32 mouse cellular contexts compared by ENCODE assay signal in genomic region chr1:57335200-57335599, GRCm38 (mm10).
"Had no signal": no experiment of that assay in that cellular context is flagged by ENCODE, and none has a peak within 500 bp of the region (broad histone marks: within the 10 kb centered on the region; RNA-seq: fewer than 3 reads in every experiment).

No protein-coding gene starts in this region.

- H3K27me3 ChIP-seq: liver, embryonic 12.5 days; liver, embryonic 13.5 days; liver, embryonic 15.5 days; lung, embryonic 15.5 days; megakaryocyte, embryonic 14.5 days; midbrain, embryonic 15.5 days; neural tube, embryonic 12.5 days had no signal

- H3K9ac ChIP-seq: limb, embryonic 12.5 days; limb, embryonic 13.5 days; limb, embryonic 15.5 days; liver, embryonic 12.5 days; liver, embryonic 13.5 days; liver, embryonic 14.5 days; liver, embryonic 15.5 days; liver, postnatal 0 days; lung, embryonic 14.5 days; lung, embryonic 15.5 days; midbrain, embryonic 12.5 days; midbrain, embryonic 13.5 days; midbrain, embryonic 15.5 days; neural tube, embryonic 12.5 days had no signal

- H3K4me1 ChIP-seq: limb, embryonic 10.5 days; limb, embryonic 12.5 days; limb, embryonic 15.5 days; liver, embryonic 12.5 days; liver, embryonic 13.5 days; liver, embryonic 15.5 days; midbrain, embryonic 12.5 days; midbrain, embryonic 13.5 days; neural tube, embryonic 12.5 days had no signal

- H3K36me3 ChIP-seq: limb, embryonic 10.5 days; limb, embryonic 12.5 days; limb, embryonic 13.5 days; limb, embryonic 15.5 days; liver, embryonic 12.5 days; liver, embryonic 13.5 days; liver, embryonic 15.5 days; lung, embryonic 15.5 days; midbrain, embryonic 10.5 days; midbrain, embryonic 12.5 days; midbrain, embryonic 13.5 days; midbrain, embryonic 15.5 days; neural tube, embryonic 12.5 days had no signal

- H3K9me3 ChIP-seq: limb, embryonic 10.5 days; limb, embryonic 12.5 days; limb, embryonic 13.5 days; limb, embryonic 15.5 days; liver, embryonic 12.5 days; liver, embryonic 13.5 days; liver, embryonic 15.5 days; lung, embryonic 15.5 days; midbrain, embryonic 10.5 days; midbrain, embryonic 12.5 days; midbrain, embryonic 13.5 days; midbrain, embryonic 15.5 days; neural tube, embryonic 12.5 days had no signal

- H3K27ac ChIP-seq: limb, embryonic 10.5 days; limb, embryonic 12.5 days; limb, embryonic 13.5 days; limb, embryonic 15.5 days; liver, embryonic 12.5 days; liver, embryonic 13.5 days; liver, embryonic 14.5 days; liver, embryonic 15.5 days; lung, embryonic 15.5 days; macrophage; midbrain, embryonic 10.5 days; midbrain, embryonic 12.5 days; midbrain, embryonic 13.5 days; midbrain, embryonic 15.5 days; neural tube, embryonic 12.5 days had no signal

- ATAC-seq: liver, embryonic 12.5 days; liver, postnatal 0 days; lung, postnatal 0 days; midbrain, embryonic 13.5 days; midbrain, embryonic 15.5 days; midbrain, embryonic 16.5 days had no signal

- H3K4me2 ChIP-seq: limb, embryonic 12.5 days; limb, embryonic 13.5 days; limb, embryonic 15.5 days; liver, embryonic 11.5 days; liver, embryonic 12.5 days; liver, embryonic 13.5 days; liver, embryonic 15.5 days; lung, embryonic 14.5 days; lung, embryonic 15.5 days; midbrain, embryonic 11.5 days; midbrain, embryonic 12.5 days; midbrain, embryonic 13.5 days; midbrain, embryonic 15.5 days; neural tube, embryonic 12.5 days had no signal

- H3K4me3 ChIP-seq: limb, embryonic 10.5 days; limb, embryonic 12.5 days; limb, embryonic 13.5 days; limb, embryonic 15.5 days; liver, embryonic 12.5 days; liver, embryonic 13.5 days; liver, embryonic 15.5 days; lung, embryonic 15.5 days; megakaryocyte, embryonic 14.5 days; midbrain, embryonic 10.5 days; midbrain, embryonic 12.5 days; midbrain, embryonic 13.5 days; midbrain, embryonic 15.5 days; myocyte; neural tube, embryonic 12.5 days had no signal

- DNase-seq: left cerebral cortex, postnatal 4 days; liver; liver, embryonic 13.5 days; liver, postnatal 0 days; lung, adult 18-20 months; lung, adult 2 months; lung, embryonic 14.5 days; lung, postnatal 10 days; lung, postnatal 14 days; lung, postnatal 36 days; lung, postnatal 4 days; midbrain, embryonic 14.5 days had no signal
